Mouse (Mus musculus): ENCODE measurements around the gene Supt5. TPM values are rescaled to one million over a fixed set of nuclear protein-coding genes. Genes with fewer than 3 reads are reported as not detected.

Gene Supt5
- polyA plus RNA-seq, 1 experiment: 104 TPM

GRCm38 (mm10) chr7:28375176-28375921, 36.8 kb upstream of the Supt5 start:
- Histone ChIP-seq H3K4me3 (ENCODE audit: insufficient read depth, low read length) (peak overlapping the region; percentile 52), H3K4me1 (ENCODE audit: control insufficient read depth, insufficient read depth, low read length) (peaks cover 3% of the 10 kb centered on the region; the same call in 1 of the 2 replicates), H3K27ac (ENCODE audit: insufficient read depth, low read length) (peak overlapping the region; percentile 99)
- TF ChIP-seq CTCF (IDR thresholded peaks at IDR 0.05; ENCODE audit: borderline replicate concordance, insufficient read depth, low read length) (no peak), POLR2A (IDR thresholded peaks at IDR 0.05; ENCODE audit: low read depth, low read length) (peak; percentile 69)

GRCm38 (mm10) chr7:28374647-28375046, 36.1 kb upstream of the Supt5 start:
- Histone ChIP-seq H3K4me3 (ENCODE audit: insufficient read depth, low read length) (no peak overlapping the region), H3K27ac (ENCODE audit: insufficient read depth, low read length) (peak overlapping the region; percentile 97), H3K4me1 (ENCODE audit: control insufficient read depth, insufficient read depth, low read length) (peaks cover 8% of the 10 kb centered on the region; the same call in 1 of the 2 replicates)
- TF ChIP-seq POLR2A (IDR thresholded peaks at IDR 0.05; ENCODE audit: low read depth, low read length) (no peak), CTCF (IDR thresholded peaks at IDR 0.05; ENCODE audit: borderline replicate concordance, insufficient read depth, low read length) (no peak)

DNA sequence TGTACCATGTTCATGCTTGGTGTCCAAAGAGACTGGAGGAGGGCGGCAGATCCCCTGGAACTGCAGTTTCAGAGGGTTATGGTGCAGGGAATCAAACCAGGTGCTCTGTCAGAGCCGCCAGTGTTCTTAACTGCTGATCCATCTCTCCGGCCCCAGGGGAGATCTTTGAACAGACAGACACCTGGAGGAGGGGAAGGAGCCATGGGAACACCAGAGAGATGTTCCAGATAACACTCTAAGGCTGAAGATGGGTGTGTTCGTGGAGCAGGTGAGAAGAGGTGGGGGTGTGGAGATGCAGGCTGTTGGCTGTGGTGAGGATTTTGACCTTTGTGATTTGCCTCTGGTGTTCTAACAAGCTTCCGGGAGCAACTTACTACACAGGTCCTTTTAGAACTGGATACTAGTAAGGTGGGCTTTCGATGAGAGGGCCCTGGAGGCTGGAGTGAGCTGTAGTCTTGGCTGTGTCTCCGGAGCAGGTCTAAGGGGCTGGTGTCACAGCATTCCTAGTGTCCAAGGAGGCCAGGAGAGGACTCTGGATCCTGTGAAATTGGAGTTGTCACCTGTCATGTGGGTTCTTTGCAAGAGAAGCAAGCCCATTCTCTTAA, 35.4 kb upstream of the Supt5 start:
- peaks cover 11% of the 10 kb centered on the region; the same call in 1 of the 2 replicates for H3K4me1 ChIP-seq (ENCODE audit: control insufficient read depth, insufficient read depth, low read length)
- TF ChIP-seq CTCF (IDR thresholded peaks at IDR 0.05; ENCODE audit: borderline replicate concordance, insufficient read depth, low read length): no peak
- no peak for TF ChIP-seq POLR2A (IDR thresholded peaks at IDR 0.05; ENCODE audit: low read depth, low read length)
- H3K27ac ChIP-seq (ENCODE audit: insufficient read depth, low read length): peak overlapping the region; percentile 15; the same call in 1 of the 2 replicates
- no peak overlapping the region for H3K4me3 ChIP-seq (ENCODE audit: insufficient read depth, low read length)

DNA sequence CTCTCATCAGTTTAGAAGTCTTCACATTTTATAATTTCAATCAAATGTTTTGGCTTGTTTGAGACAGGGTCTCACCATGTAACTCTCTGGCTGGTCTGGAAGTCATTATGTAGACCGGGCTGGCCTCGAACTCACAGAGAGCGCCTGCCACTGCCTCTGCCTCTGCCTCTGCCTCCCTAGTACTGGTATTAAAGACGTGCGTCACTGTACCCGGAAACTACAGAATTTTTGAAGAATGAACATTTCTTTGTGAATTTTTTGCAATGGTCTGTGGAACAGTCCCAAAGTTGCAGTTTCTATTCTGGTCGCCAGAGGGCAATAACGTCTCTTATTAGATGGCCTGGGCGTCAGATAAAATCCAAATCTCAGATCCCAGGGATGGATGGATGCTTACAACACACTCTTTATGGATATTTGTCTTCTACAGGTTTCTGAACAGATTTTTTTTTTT, 34.6 kb upstream of the Supt5 start:
- H3K4me1 ChIP-seq (ENCODE audit: control insufficient read depth, insufficient read depth, low read length): peaks cover 13% of the 10 kb centered on the region; the same call in 1 of the 2 replicates
- TF ChIP-seq POLR2A (IDR thresholded peaks at IDR 0.05; ENCODE audit: low read depth, low read length) (no peak), CTCF (IDR thresholded peaks at IDR 0.05; ENCODE audit: borderline replicate concordance, insufficient read depth, low read length) (no peak)
- peak overlapping the region; percentile 17; the same call in 1 of the 2 replicates for H3K4me3 ChIP-seq (ENCODE audit: insufficient read depth, low read length)
- peak overlapping the region; percentile 87 for H3K27ac ChIP-seq (ENCODE audit: insufficient read depth, low read length)

- peak; percentile 82 for TF ChIP-seq POLR2A (IDR thresholded peaks at IDR 0.05; ENCODE audit: low read depth, low read length)
- no peak for TF ChIP-seq CTCF (IDR thresholded peaks at IDR 0.05; ENCODE audit: borderline replicate concordance, insufficient read depth, low read length)
- Histone ChIP-seq H3K27ac (ENCODE audit: insufficient read depth, low read length) (peak within 1 kb of the TSS; percentile 96), H3K4me3 (ENCODE audit: insufficient read depth, low read length) (peak within 1 kb of the TSS; percentile 97), H3K4me1 (ENCODE audit: control insufficient read depth, insufficient read depth, low read length) (peaks cover 13% of the 10 kb centered on the region; the same call in 1 of the 2 replicates)
Measured at GRCm38 (mm10) chr7:28372251-28373108, 33.9 kb upstream of the Supt5 start, which contains the start of gene Plekhg2. Plekhg2 (minus strand) TSS chr7:28372599.

DNA sequence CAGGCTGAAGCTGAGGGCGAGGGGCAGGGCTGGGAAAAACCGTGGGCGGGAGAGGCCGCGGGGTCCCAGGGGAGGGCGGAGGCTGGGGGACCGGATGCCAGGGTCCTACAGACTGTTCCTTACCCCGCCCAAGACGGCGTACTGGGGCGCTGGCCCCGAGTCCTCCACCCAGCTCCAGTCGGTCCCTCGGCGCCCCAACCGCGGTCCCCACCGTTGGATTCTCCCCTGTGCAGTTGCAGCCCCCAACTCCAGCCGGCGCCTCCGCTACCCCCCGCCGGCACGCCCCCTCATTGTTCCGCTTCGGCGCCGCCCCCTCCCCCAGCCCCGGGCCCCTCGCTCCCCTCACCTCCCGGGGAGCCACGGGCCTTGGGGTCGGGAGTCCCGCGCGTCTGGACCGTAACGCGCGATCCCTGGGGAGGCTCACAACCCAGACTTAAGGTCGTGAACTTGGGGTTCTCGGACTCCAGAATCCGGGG, 33.0 kb upstream of the Supt5 start:
- Histone ChIP-seq H3K4me3 (ENCODE audit: insufficient read depth, low read length) (peak overlapping the region; percentile 97), H3K4me1 (ENCODE audit: control insufficient read depth, insufficient read depth, low read length) (peaks cover 13% of the 10 kb centered on the region; the same call in 1 of the 2 replicates), H3K27ac (ENCODE audit: insufficient read depth, low read length) (peak overlapping the region; percentile 96)
- TF ChIP-seq CTCF (IDR thresholded peaks at IDR 0.05; ENCODE audit: borderline replicate concordance, insufficient read depth, low read length) (no peak), POLR2A (IDR thresholded peaks at IDR 0.05; ENCODE audit: low read depth, low read length) (peak; percentile 51; the same call in 1 of the 2 replicates)

- Histone ChIP-seq H3K27ac (ENCODE audit: insufficient read depth, low read length) (peak overlapping the region; percentile 55; the same call in 1 of the 2 replicates), H3K4me3 (ENCODE audit: insufficient read depth, low read length) (peak overlapping the region; percentile 97), H3K4me1 (ENCODE audit: control insufficient read depth, insufficient read depth, low read length) (peaks cover 13% of the 10 kb centered on the region; the same call in 1 of the 2 replicates)
- TF ChIP-seq POLR2A (IDR thresholded peaks at IDR 0.05; ENCODE audit: low read depth, low read length) (no peak), CTCF (IDR thresholded peaks at IDR 0.05; ENCODE audit: borderline replicate concordance, insufficient read depth, low read length) (no peak)
Measured at GRCm38 (mm10) chr7:28370977-28371513, 32.5 kb upstream of the Supt5 start.

GRCm38 (mm10) chr7:28370051-28370450, 31.5 kb upstream of the Supt5 start:
- peak overlapping the region; percentile 97 for H3K4me3 ChIP-seq (ENCODE audit: insufficient read depth, low read length)
- peaks cover 13% of the 10 kb centered on the region; the same call in 1 of the 2 replicates for H3K4me1 ChIP-seq (ENCODE audit: control insufficient read depth, insufficient read depth, low read length)
- TF ChIP-seq POLR2A (IDR thresholded peaks at IDR 0.05; ENCODE audit: low read depth, low read length) (no peak), CTCF (IDR thresholded peaks at IDR 0.05; ENCODE audit: borderline replicate concordance, insufficient read depth, low read length) (no peak)
- no peak overlapping the region for H3K27ac ChIP-seq (ENCODE audit: insufficient read depth, low read length)

Data from embryonic fibroblast, embryonic 13.5 days (primary cell).